Mouse (Mus musculus): ENCODE results near the gene Alkbh5. TPM values are rescaled to one million over a fixed set of nuclear protein-coding genes. Genes with fewer than 3 reads are reported as not detected.

Gene Alkbh5
- polyA plus RNA-seq (2015; fragmentation: Nextera tagmentation; extraction: Ambion mirVana): 34.5 and 34.8 TPM in 2 replicates

DNA sequence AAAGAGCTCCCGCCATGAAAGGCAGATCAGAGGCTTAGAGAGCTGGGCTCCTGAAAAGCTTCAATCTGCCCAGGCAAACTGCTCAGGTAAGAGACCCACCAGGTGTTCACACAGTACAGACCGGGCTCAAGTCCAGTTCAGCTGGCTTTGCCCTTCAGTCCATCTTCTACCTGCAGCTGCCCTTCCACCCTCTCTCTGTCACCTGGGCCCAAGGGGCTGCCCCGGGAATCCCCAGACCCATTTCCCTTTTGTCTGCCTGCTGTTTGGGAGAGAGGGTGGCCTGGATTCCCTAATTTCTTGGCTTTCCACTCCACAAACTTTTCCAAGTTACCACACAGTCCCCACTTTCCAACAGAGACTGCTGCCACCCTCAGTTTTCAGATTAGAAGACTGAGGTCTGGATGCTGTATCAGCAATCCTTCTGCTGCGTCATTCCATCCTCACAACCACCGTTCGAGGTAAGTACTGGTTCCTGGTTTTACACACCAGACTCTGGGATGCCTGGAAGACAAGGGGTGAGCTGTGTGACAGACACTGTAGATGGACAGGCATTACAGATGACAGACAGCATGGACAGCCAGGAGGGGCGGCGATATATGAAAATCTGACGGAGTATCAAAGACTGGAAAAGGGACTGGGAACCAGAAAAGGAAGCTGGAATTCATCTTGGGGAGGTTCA, at the start of gene Alkbh5:
Alkbh5 (plus strand) TSS at position 202 of the 679 bp plus-strand sequence.
- Histone ChIP-seq H3K4me2 (replicated peaks; ENCODE audit: low read depth, low read length) (peak within 1 kb of the TSS; percentile 76), H3K9ac (replicated peaks; ENCODE audit: low read length) (peak within 1 kb of the TSS; percentile 95), H3K27me3 (ENCODE audit: insufficient read depth, low read length) (no peaks in the 10 kb centered on the region), H3K4me1 (ENCODE audit: insufficient read depth, low read length) (peaks cover 26% of the 10 kb centered on the region), H3K36me3 (ENCODE audit: insufficient read depth, low read length) (no peaks in the 10 kb centered on the region), H3K4me3 (ENCODE audit: low read length) (peak within 1 kb of the TSS; percentile 97), H3K9me3 (ENCODE audit: low read length) (no peaks in the 10 kb centered on the region), H3K27ac (ENCODE audit: low read length) (peak within 1 kb of the TSS; percentile 100)
- ATAC-seq (ENCODE audit: low FRiP score, low TSS enrichment): no peak
- 18% methylated on average over 9 of the region's 9 CpGs for WGBS

DNA sequence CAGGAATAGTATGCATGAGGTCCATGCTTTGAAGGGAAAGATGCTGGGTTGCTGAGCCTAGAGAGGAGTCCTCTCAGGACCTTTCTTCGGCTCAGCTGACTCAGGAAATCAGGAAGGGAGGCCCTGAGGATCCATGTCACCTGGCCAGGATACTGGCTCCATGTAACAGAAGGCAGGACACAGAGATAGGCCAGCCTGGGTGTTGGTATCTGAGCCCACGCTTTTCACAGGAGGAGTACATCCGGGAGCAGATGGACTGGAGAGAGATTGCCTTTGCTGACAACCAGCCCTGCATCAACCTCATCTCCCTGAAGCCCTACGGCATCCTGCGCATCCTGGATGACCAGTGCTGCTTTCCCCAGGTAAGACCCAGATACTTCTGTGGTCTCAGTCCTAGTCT, 43.5 kb upstream of the Alkbh5 start:
- ATAC-seq (ENCODE audit: low FRiP score, low TSS enrichment): no peak
- Histone ChIP-seq H3K27me3 (ENCODE audit: insufficient read depth, low read length) (no peaks in the 10 kb centered on the region), H3K27ac (ENCODE audit: low read length) (no peak overlapping the region), H3K4me3 (ENCODE audit: low read length) (no peak overlapping the region), H3K9me3 (ENCODE audit: low read length) (no peaks in the 10 kb centered on the region), H3K9ac (replicated peaks; ENCODE audit: low read length) (no peak overlapping the region), H3K36me3 (ENCODE audit: insufficient read depth, low read length) (no peaks in the 10 kb centered on the region), H3K4me1 (ENCODE audit: insufficient read depth, low read length) (no peaks in the 10 kb centered on the region), H3K4me2 (replicated peaks; ENCODE audit: low read depth, low read length) (no peak overlapping the region)
- WGBS: 90% methylated on average over 5 of the region's 5 CpGs

DNA sequence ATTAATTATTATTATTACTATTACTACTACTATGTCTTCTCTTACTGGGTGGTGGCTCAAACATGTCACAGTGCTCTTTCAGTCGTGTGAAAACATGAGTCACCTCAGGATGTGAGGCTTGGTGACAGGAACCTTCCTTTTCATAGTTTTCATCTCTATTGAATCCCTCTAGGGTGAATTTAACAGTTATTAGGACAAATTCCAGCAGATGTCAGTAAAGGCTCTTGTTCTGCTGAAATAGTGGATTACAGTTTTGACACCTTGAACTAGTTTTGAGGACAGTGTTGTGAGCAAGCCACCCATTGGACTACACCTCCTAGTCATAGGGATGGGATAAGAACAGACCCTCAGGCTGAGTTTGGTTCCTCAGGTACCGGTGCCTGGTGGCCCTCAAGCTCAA, 40.5 kb upstream of the Alkbh5 start:
- Histone ChIP-seq H3K4me3 (ENCODE audit: low read length) (no peak overlapping the region), H3K4me2 (replicated peaks; ENCODE audit: low read depth, low read length) (no peak overlapping the region), H3K27me3 (ENCODE audit: insufficient read depth, low read length) (no peaks in the 10 kb centered on the region), H3K27ac (ENCODE audit: low read length) (no peak overlapping the region), H3K36me3 (ENCODE audit: insufficient read depth, low read length) (no peaks in the 10 kb centered on the region), H3K4me1 (ENCODE audit: insufficient read depth, low read length) (no peaks in the 10 kb centered on the region), H3K9me3 (ENCODE audit: low read length) (no peaks in the 10 kb centered on the region), H3K9ac (replicated peaks; ENCODE audit: low read length) (no peak overlapping the region)
- ATAC-seq (ENCODE audit: low FRiP score, low TSS enrichment): no peak
- WGBS: 62% methylated on average over 2 of the region's 2 CpGs

DNA sequence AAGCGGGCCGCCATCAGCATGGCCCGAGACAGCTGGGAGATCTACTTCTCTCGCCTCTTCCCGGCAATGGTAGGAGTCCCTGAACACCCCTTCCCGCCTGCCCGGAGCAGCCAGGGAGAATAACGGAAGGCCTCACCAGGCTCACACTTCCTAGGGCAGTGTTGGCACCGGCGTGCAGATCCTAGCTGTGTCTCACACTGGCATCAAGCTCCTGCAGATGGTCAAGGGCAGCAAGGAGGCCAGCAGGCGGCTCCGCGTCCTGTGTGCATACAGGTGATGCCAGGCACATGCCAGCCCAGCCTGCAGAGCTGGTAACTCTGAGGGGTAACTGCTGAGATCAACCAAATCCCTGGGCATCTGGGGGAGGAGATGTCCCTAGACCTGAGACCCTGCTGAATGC, 28.9 kb upstream of the Alkbh5 start:
- 86% methylated on average over 13 of the region's 13 CpGs for WGBS
- peaks cover 13% of the 10 kb centered on the region for H3K27me3 ChIP-seq (ENCODE audit: insufficient read depth, low read length)
- no peak overlapping the region for H3K4me2 ChIP-seq (replicated peaks; ENCODE audit: low read depth, low read length)
- H3K4me3 ChIP-seq (ENCODE audit: low read length): no peak overlapping the region
- H3K4me1 ChIP-seq (ENCODE audit: insufficient read depth, low read length): peaks cover 15% of the 10 kb centered on the region
- no peaks in the 10 kb centered on the region for H3K36me3 ChIP-seq (ENCODE audit: insufficient read depth, low read length)
- H3K9me3 ChIP-seq (ENCODE audit: low read length): no peaks in the 10 kb centered on the region
- no peak for ATAC-seq (ENCODE audit: low FRiP score, low TSS enrichment)
- no peak overlapping the region for H3K9ac ChIP-seq (replicated peaks; ENCODE audit: low read length)
- no peak overlapping the region for H3K27ac ChIP-seq (ENCODE audit: low read length)

DNA sequence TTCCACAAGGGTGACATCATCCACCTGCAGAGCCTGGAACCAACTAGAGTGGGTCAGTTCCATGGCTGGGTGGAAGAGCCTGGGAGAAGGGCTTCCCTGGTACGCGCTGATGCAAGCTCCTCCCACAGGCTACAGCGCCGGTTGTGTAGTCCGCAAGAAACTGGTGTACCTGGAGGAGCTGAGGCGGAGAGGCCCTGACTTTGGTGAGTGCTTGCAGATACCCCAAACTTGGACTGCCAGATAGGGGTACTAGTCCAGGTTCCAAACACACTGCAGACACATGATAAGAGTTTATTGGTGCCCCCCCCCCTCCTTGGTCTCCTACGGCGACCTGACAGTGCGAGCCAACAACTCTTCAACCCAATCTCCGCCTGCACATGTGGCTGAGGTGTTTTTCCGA, 27.2 kb upstream of the Alkbh5 start:
- ATAC-seq (ENCODE audit: low FRiP score, low TSS enrichment): no peak; the same call in 1 of the 2 replicates
- peak overlapping the region; percentile 60 for H3K9ac ChIP-seq (replicated peaks; ENCODE audit: low read length)
- 4% methylated on average over 11 of the region's 11 CpGs for WGBS

DNA sequence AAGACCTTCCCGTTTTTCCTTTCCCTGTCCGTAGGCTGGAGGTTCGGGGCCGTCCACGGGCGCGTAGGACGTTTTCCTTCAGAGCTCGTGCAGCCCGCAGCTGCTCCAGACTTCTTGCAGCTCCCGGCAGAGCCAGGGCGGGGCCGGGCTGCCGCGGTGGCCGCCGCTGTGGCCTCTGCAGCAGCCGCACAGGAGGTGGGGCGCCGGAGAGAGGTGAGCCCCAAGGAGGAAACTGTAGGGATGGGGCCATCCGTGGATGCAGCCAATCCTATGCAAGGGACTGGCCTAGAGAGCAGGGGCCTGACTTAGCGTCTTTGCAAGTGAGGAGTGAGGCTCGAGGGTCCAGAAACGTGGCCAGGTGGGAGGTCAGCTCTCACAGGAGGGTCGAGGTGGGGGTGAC, 26.7 kb upstream of the Alkbh5 start:
- peaks cover 13% of the 10 kb centered on the region for H3K27me3 ChIP-seq (ENCODE audit: insufficient read depth, low read length)
- peak overlapping the region; percentile 79 for H3K4me2 ChIP-seq (replicated peaks; ENCODE audit: low read depth, low read length)
- peak; percentile 63 for ATAC-seq (ENCODE audit: low FRiP score, low TSS enrichment)
- peak overlapping the region; percentile 46 for H3K4me3 ChIP-seq (ENCODE audit: low read length)
- H3K9ac ChIP-seq (replicated peaks; ENCODE audit: low read length): peak overlapping the region; percentile 60
- peaks cover 10% of the 10 kb centered on the region; the same call in 1 of the 2 replicates for H3K4me1 ChIP-seq (ENCODE audit: insufficient read depth, low read length)
- WGBS: under 1% methylated on average over 25 of the region's 25 CpGs
- H3K9me3 ChIP-seq (ENCODE audit: low read length): no peaks in the 10 kb centered on the region
- H3K27ac ChIP-seq (ENCODE audit: low read length): no peak overlapping the region
- no peaks in the 10 kb centered on the region for H3K36me3 ChIP-seq (ENCODE audit: insufficient read depth, low read length)

More for the DNA sequence above, 27.2 kb upstream of the Alkbh5 start:
- no peak overlapping the region for H3K27ac ChIP-seq (ENCODE audit: low read length)
- H3K36me3 ChIP-seq (ENCODE audit: insufficient read depth, low read length): no peaks in the 10 kb centered on the region
- H3K9me3 ChIP-seq (ENCODE audit: low read length): no peaks in the 10 kb centered on the region
- H3K4me1 ChIP-seq (ENCODE audit: insufficient read depth, low read length): peaks cover 10% of the 10 kb centered on the region; the same call in 1 of the 2 replicates
- peak overlapping the region; percentile 46 for H3K4me3 ChIP-seq (ENCODE audit: low read length)
- peak overlapping the region; percentile 79 for H3K4me2 ChIP-seq (replicated peaks; ENCODE audit: low read depth, low read length)
- peaks cover 13% of the 10 kb centered on the region for H3K27me3 ChIP-seq (ENCODE audit: insufficient read depth, low read length)

DNA sequence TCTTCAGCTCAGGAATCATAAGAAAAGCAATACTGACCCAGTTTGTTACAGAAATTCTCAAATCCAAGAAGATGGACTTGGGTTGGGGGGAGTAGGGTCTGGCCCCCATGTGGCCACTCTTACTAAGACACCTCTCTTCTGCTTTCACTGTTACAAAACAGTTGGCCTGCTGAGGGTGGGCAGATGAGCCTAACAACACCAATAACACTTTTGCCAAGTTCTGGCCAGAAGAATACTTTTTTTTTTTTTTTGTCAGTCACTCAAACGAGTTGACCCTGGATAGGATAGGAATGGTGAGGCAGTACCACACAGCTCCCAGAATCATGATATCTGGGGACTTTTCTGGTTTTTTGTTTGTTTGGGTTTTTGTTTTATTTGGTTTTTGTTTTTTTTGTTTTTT, 24.3 kb upstream of the Alkbh5 start:
- no peak for ATAC-seq (ENCODE audit: low FRiP score, low TSS enrichment)

DNA sequence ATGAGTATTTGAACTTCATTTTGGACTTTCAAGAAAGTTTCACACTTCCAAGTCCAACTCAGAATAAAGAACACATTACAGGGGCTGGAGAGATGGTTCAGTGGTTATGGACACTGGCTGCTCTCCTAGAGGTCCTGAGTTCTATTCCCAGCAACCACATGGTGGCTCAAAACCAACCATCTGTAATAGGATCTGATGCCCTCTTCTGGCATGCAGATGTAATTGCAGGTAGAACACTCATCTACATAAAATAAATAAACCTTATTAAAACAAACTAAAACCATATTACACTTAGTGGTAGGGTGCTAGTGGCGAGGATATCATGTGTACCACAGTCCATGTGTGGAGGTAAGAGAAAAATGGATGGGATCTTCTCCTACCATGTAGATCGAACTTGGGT, 23.7 kb upstream of the Alkbh5 start:
- Histone ChIP-seq H3K9ac (replicated peaks; ENCODE audit: low read length) (no peak overlapping the region), H3K9me3 (ENCODE audit: low read length) (no peaks in the 10 kb centered on the region), H3K27ac (ENCODE audit: low read length) (no peak overlapping the region), H3K4me3 (ENCODE audit: low read length) (no peak overlapping the region), H3K36me3 (ENCODE audit: insufficient read depth, low read length) (no peaks in the 10 kb centered on the region), H3K4me1 (ENCODE audit: insufficient read depth, low read length) (peaks cover 10% of the 10 kb centered on the region; the same call in 1 of the 2 replicates), H3K27me3 (ENCODE audit: insufficient read depth, low read length) (peaks cover 13% of the 10 kb centered on the region), H3K4me2 (replicated peaks; ENCODE audit: low read depth, low read length) (no peak overlapping the region)
- ATAC-seq (ENCODE audit: low FRiP score, low TSS enrichment): no peak
- 75% methylated on average over 2 of the region's 2 CpGs for WGBS

More for the DNA sequence above, 24.3 kb upstream of the Alkbh5 start:
- Histone ChIP-seq H3K9me3 (ENCODE audit: low read length) (no peaks in the 10 kb centered on the region), H3K27ac (ENCODE audit: low read length) (no peak overlapping the region), H3K4me2 (replicated peaks; ENCODE audit: low read depth, low read length) (no peak overlapping the region), H3K9ac (replicated peaks; ENCODE audit: low read length) (no peak overlapping the region), H3K4me1 (ENCODE audit: insufficient read depth, low read length) (peaks cover 10% of the 10 kb centered on the region; the same call in 1 of the 2 replicates), H3K4me3 (ENCODE audit: low read length) (no peak overlapping the region), H3K27me3 (ENCODE audit: insufficient read depth, low read length) (peaks cover 13% of the 10 kb centered on the region), H3K36me3 (ENCODE audit: insufficient read depth, low read length) (no peaks in the 10 kb centered on the region)
- 68% methylated on average over 1 of the region's 1 CpGs for WGBS

DNA sequence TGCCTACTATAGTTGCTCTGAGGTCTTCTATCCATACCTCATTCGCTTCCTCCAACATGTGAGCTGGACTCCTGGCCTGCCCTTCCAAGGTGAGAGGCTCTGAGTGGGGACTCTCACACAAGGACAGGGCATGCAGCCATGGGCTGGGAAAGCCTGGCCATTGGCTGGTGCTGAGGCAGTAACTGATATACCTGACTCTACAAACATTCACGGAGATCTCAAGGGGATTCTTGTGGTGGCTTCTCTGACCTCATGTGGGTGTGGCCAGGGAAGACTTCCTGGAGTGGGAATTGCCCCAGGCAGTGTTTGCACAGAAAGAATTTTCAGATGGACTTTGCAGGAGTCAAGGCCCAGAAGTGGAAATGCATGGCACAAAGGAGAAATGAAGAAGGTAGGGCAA, 21.2 kb upstream of the Alkbh5 start:
- H3K27me3 ChIP-seq (ENCODE audit: insufficient read depth, low read length): peaks cover 10% of the 10 kb centered on the region; the same call in 1 of the 2 replicates
- H3K9me3 ChIP-seq (ENCODE audit: low read length): no peaks in the 10 kb centered on the region
- no peak overlapping the region for H3K27ac ChIP-seq (ENCODE audit: low read length)
- no peak overlapping the region for H3K4me3 ChIP-seq (ENCODE audit: low read length)
- H3K36me3 ChIP-seq (ENCODE audit: insufficient read depth, low read length): no peaks in the 10 kb centered on the region
- H3K4me2 ChIP-seq (replicated peaks; ENCODE audit: low read depth, low read length): no peak overlapping the region
- ATAC-seq (ENCODE audit: low FRiP score, low TSS enrichment): no peak
- no peak overlapping the region for H3K9ac ChIP-seq (replicated peaks; ENCODE audit: low read length)
- WGBS: 46% methylated on average over 2 of the region's 2 CpGs
- H3K4me1 ChIP-seq (ENCODE audit: insufficient read depth, low read length): no peaks in the 10 kb centered on the region

DNA sequence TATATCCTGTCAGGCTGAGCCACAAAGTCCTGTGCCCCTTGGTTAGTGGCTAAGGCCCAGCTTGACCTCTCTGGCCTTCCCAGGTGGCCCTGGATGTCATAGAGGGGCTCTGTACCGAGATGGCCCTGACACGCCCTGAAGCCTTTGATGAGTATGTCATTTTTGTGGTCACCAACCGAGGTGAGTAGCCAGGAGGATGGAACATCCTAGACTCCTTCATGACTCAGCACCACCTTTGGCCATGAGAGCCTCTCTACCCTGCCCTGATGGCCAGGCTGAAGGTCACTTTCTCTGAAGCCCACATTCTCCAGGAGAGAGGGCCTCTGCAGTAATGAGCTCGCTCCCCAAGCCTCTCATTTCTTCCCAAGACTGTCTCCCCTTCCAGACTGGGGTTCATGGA, 17.9 kb upstream of the Alkbh5 start:
- H3K4me3 ChIP-seq (ENCODE audit: low read length): no peak overlapping the region
- 77% methylated on average over 4 of the region's 4 CpGs for WGBS
- no peaks in the 10 kb centered on the region for H3K36me3 ChIP-seq (ENCODE audit: insufficient read depth, low read length)
- ATAC-seq (ENCODE audit: low FRiP score, low TSS enrichment): no peak
- H3K9me3 ChIP-seq (ENCODE audit: low read length): no peaks in the 10 kb centered on the region
- no peak overlapping the region for H3K27ac ChIP-seq (ENCODE audit: low read length)
- no peaks in the 10 kb centered on the region for H3K4me1 ChIP-seq (ENCODE audit: insufficient read depth, low read length)
- H3K27me3 ChIP-seq (ENCODE audit: insufficient read depth, low read length): no peaks in the 10 kb centered on the region
- no peak overlapping the region for H3K4me2 ChIP-seq (replicated peaks; ENCODE audit: low read depth, low read length)
- no peak overlapping the region for H3K9ac ChIP-seq (replicated peaks; ENCODE audit: low read length)

Measured in kidney, embryonic 16.5 days (tissue).